Mouse (Mus musculus) MEL-GATA-1-ER (cell line): ENCODE measurements at regions not wholly inside any gene's neighbourhood (a gene's known extent, or its start where the extent isn't known, plus 50 kb on each side); places are given as distances from the start of the nearest gene placed in this dataset.

Source experiments
- DNase-seq: peaks from one replicate; pipeline ENCODE4 v3.0.0-alpha.2; 2012; ENCODE audit warnings: low read depth; ENCODE audit errors: extremely low read depth

GRCm38 (mm10) chr13:102576871-102577662, 116.3 kb upstream of the Cd180 start:
- DNase-seq = no peak

- DNase-seq = no peak
Observed at GRCm38 (mm10) chr13:102578811-102579210, 114.5 kb upstream of the Cd180 start.

- no peak for DNase-seq
Observed at GRCm38 (mm10) chr13:102579638-102580037, 113.7 kb upstream of the Cd180 start.

GRCm38 (mm10) chr13:102583984-102584645, 109.2 kb upstream of the Cd180 start:
- DNase-seq = no peak

GRCm38 (mm10) chr13:102586215-102586614, 107.1 kb upstream of the Cd180 start:
- no peak for DNase-seq

- DNase-seq = no peak
Observed at GRCm38 (mm10) chr13:102589680-102590435, 103.5 kb upstream of the Cd180 start.

GRCm38 (mm10) chr13:102591803-102592537, 101.4 kb upstream of the Cd180 start:
- DNase-seq = no peak

GRCm38 (mm10) chr13:102593405-102594200, 99.8 kb upstream of the Cd180 start:
- DNase-seq = no peak

- DNase-seq = no peak
Observed at GRCm38 (mm10) chr13:102594201-102594600, 99.2 kb upstream of the Cd180 start.

- no peak for DNase-seq
Observed at GRCm38 (mm10) chr13:102595602-102596001, 97.8 kb upstream of the Cd180 start.

- DNase-seq = no peak
Observed at GRCm38 (mm10) chr13:102596101-102596500, 97.3 kb upstream of the Cd180 start.

GRCm38 (mm10) chr13:102598181-102598580, 95.2 kb upstream of the Cd180 start:
- DNase-seq = no peak

- DNase-seq = no peak
Observed at GRCm38 (mm10) chr13:102599602-102600001, 93.8 kb upstream of the Cd180 start.

- no peak for DNase-seq
Observed at GRCm38 (mm10) chr13:102600026-102600425, 93.3 kb upstream of the Cd180 start.

GRCm38 (mm10) chr13:102624461-102624860, 68.9 kb upstream of the Cd180 start:
- no peak for DNase-seq

GRCm38 (mm10) chr13:102625171-102625835, 68.1 kb upstream of the Cd180 start:
- no peak for DNase-seq

- DNase-seq = no peak
Observed at GRCm38 (mm10) chr13:102625836-102626340, 67.5 kb upstream of the Cd180 start.

GRCm38 (mm10) chr13:102627786-102628185, 65.6 kb upstream of the Cd180 start:
- DNase-seq = no peak

- no peak for DNase-seq
Observed at GRCm38 (mm10) chr13:102629176-102629575, 64.2 kb upstream of the Cd180 start.
